Mouse (Mus musculus) thymus, postnatal 4 days (tissue): ENCODE data around the gene Pxmp4.

Experiments used
- DNase-seq: peaks from one replicate; pipeline ENCODE4 v3.0.0; 2021

Gene Pxmp4

GRCm38 (mm10) chr2:154539720-154540119 is 63.8 kb downstream of the Pxmp4 start:
- DNase-seq: peak; percentile 63

GRCm38 (mm10) chr2:154538710-154539109 is 64.8 kb downstream of the Pxmp4 start:
- DNase-seq: no peak

GRCm38 (mm10) chr2:154538310-154538709 is 65.2 kb downstream of the Pxmp4 start:
- no peak for DNase-seq
